Mouse (Mus musculus): ENCODE measurements around the gene Ndufc2.
A peak's percentile ranks its signal among the peaks of the same experiment; 100 is the strongest.

The Ndufc2 gene

DNA sequence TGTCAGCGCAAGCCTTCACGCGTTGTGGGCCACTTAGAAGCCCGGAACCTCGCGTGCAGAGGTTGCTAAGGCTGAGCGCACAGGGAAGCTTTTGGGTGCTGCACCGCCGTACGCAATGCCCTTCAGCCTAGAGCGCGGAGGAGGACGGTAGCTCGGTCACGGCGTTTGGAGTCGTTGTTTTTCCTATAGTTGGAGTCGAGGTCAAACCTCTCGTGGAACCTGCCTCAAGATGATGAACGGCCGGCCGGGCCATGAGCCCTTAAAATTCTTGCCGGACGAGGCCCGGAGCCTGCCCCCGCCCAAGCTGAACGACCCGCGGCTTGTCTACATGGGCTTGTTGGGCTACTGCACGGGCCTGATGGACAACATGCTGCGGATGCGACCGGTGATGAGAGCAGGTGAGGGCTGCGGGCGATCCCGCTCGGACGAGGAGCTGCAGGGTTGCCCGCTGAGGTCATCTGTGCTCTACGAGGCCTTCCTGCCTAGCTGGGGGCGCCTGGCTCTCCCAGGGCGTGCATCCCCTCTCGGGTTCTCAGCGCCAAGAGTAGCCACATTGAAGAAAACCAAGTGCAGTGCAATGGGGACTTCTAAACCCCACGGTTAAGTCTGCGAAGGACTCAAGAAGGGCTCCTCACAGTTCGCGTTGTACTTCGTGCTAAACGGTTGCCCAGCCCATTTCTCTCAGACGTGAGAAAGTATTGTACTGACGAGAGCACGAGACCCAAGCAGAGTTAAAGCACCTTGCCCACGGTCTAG, at the start of gene Ndufc2:
Gene Ndufc2, plus strand, starts transcription at position 44 of the 756 bp plus-strand sequence.
- peak; percentile 83 for DNase-seq (ENCODE audit: extremely low read depth, insufficient read length, low spot score)

DNA sequence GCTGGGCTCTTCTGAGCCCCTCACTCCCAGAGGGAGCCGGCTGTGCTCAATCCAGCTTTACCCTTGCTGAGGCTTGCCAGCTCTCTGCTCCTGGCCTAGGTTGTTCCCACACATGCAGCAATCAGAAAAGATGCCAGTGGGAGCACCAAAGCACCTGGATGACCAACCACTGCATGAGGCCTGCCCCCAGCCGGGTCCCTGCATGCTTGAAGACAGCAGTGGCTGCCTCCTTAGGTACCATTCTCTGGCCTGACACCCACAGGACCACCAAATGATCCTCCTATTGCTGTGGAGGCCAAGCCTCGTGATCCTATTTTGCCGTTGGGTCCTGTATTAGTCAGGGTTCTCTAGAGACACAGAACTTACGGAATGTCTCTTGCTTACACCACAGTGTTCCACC, 48.9 kb upstream of the Ndufc2 start:
- DNase-seq (ENCODE audit: extremely low read depth, insufficient read length, low spot score): no peak

DNA sequence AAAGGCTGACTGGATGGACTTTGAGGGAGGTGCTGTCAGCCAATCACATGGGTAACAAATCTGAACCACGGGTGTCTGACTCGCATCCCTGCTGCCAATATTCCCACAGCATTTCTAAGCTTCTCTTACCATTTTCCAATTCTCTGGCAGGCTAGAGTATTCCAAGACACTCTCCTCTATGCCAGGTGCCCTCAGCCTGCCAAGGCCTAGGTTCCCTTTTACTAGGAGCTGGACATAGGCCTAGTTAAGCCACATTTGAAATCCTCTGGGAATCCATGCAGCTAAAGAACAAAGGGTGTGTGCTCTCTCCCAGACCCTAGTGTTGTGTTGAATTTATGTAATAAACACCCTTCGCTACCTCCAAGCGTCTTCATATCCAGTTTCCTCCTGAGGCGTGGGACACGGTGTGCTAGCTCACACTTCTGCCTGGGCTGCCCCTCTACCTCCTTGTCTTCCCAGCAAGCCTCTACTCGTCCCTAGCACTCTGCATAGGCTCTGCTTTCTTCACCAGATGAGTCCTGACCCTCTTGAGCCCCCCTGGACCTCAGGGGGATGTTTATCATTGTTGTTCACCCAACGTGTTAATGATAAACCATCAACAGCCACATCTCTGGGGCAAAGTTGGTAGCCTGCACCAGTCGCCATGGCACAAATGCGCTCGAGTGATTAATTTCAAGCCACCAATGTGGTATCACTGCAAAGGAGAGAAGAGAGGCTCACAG, 47.9 kb upstream of the Ndufc2 start:
- DNase-seq (ENCODE audit: extremely low read depth, insufficient read length, low spot score): no peak

DNA sequence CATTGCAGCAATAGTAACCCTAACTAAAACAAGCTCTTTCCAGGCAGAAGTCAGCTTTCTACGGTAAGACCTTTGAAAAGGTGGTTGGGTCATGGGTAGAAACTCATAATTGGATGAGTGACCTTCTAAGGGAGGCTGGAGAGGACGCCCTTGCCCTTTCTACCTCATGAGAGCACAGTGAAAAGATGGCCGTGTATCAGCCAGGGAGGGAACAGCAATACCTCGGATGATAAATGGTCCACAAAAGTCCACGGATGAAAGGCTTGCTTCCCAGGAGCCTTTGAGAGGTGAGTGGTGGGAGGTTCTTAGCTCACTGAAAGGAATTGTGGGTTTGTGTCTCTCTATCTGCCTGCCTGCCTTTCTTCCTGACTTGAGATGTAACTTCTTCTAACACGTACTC, 46.4 kb upstream of the Ndufc2 start:
- DNase-seq (ENCODE audit: extremely low read depth, insufficient read length, low spot score): no peak

DNA sequence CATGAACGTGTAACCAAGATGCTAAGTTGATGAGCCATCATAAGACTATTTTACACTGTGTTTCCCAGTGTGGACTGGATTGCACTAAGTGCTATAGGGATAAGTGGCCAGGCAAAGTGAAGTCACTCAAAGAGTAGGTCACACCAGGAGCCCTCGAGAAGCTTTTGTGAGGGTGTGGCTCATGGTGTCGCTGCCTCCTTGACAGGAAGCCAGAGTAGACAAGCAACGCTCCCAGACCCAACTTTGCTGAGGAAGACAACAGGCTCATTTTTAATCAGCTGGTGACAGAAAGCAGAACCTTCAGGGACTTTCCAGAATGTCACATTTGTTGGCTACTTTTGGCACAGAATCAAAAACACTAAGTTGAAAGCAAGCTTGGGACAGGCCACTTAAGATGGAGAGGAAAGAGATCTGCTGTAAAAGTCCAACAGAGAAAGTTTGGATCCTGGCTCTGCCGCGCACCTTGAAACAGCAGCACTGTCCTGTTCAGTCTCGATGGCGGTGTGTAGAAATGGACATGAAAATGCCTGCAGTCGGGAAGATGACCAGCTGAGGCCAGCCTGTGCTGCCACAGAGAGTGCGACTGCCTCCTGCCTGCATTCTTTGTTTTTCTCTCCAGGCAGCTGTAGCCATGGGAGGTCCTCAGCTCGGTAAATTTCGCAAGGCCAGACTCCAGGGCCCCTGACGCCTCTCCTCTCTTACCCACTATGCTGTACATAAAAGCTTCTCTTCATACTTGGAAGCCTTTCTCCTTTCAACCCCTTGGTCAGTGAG, 44.5 kb upstream of the Ndufc2 start:
- DNase-seq (ENCODE audit: extremely low read depth, insufficient read length, low spot score): peak; percentile 38

DNA sequence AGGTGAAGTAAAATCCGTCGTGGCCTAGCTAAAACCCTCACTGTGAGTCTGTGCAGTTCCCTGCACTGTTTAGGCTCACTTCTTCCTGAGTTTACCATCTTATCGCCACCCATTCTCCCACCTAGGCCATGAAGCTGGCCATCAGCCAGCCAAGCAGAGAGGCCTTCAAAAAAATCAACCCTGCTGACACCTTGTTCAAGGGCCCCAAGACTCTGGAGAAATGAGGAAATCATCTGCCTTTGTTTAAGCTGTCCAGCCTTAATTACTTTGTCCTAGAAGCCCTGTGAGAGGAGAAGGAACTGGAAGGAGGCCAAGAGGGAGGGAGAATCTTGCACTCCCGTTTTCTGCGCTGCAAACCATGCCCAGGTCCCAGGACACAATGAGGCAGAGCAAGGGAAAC, 43.5 kb upstream of the Ndufc2 start:
- no peak for DNase-seq (ENCODE audit: extremely low read depth, insufficient read length, low spot score)

DNA sequence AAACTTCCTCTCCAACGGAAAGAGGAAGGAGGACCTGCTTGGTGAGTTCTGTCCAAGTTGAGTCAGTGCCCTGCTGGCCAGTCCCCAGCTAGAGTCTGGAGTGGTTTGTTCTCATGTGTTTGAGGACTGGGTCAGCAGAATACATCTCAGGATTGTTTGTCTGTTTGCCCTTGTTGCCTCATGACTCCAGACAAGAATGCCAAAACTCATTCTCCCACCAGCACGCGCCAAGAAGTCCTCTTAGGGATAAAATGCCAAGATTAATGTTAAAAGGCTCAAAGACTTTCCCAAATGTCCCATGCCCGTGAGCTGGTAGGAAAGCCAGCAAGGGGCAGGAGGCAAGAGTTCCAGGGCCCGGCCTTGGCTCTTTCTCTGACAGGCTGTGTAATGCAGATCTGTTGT, 42.9 kb upstream of the Ndufc2 start:
- DNase-seq (ENCODE audit: extremely low read depth, insufficient read length, low spot score): no peak

DNA sequence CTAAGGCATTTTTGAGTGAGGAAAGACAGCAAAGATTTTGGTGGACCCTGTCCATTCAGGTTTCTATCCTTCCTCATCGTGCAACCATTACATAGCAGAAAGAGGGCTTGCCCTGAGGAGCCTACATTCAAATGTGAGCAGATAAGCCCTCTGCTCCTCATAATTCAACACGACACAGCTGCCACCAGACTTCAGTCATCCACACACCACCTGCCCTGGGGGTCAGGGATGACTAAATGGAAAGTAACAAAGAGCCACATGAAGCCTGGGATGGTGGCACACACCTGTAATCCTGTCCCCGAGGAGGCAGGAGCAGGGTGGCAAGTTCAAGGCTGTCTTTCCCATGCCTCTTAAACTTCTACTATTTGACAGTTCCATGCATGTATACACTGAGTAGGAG, 42.0 kb upstream of the Ndufc2 start:
- DNase-seq (ENCODE audit: extremely low read depth, insufficient read length, low spot score): no peak

DNA sequence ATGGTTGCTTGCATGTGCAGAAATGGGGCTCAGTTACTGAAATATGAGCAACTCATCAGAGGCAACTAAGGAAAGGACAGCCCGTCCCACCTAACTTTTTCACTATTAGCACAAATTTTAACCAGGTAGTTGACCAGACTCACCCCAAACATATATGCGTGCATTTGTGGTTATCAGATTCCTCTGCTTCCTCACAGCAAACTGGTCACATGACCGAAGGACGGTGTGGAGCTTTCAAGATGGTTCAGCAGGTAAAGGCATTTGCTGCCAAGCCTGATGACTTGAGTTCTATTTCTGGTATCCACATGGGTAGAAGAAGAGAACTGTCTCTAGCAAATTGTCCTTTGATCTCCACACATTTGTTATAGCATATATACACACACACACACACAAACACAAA, 41.5 kb upstream of the Ndufc2 start:
- no peak for DNase-seq (ENCODE audit: extremely low read depth, insufficient read length, low spot score)

DNA sequence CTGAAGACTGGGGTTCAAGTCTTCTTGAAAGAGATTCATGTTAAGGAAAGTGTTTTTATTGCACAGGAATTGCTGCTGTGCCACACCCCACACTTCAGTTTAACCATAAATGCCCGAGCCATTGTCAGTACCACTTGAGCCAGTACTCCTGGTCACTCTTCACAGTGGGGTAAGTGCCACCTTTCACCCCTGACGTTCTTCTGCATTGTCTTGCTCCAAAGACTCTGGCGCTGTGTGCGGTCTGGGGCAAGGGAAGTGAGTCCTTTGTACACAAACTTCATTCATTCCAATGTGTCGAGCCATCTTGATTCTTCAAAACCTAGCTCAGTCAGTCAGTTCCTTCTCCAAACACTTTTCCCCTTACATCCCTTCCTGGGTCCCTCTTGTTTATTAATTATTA, 39.6 kb upstream of the Ndufc2 start:
- no peak for DNase-seq (ENCODE audit: extremely low read depth, insufficient read length, low spot score)

DNA sequence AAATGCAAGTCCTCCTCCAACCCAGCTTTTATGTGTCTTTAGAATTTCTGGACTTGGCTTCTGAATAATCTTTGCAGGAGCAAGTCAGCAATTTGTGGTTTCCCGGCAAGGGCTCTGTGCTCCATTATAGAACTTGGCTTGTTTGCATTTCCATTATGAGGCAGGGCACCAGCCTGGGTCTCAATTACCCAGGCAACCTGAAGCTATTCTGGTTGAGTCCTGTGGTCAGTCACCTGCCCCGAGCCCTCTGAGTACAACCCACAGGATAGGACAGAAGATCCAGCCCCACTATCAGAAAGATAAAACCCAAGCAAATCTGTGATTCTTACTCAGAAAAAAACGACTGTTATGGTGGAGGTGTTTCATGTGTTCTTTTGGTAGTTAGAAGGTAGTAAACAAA, 38.8 kb upstream of the Ndufc2 start:
- DNase-seq (ENCODE audit: extremely low read depth, insufficient read length, low spot score): no peak

DNA sequence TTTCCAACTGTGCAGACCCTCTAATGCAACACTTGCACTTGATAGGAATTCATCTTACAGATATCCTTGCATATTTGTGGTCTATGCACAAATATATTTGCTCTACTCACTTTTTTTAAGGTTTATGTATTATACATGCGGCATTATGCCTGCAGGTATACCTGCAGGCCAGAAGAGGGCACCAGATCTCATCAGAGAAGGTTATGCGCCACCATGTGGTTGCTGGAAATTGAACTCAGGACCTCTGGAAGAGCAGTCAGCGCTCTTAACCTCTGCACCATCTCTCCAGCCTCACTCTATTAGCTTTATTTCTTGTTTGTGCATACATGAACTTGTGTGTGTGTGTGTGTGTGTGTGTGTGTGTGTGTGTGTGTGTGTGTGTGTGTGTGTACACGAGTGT, 38.3 kb upstream of the Ndufc2 start:
- peak; percentile 32 for DNase-seq (ENCODE audit: extremely low read depth, insufficient read length, low spot score)

DNA sequence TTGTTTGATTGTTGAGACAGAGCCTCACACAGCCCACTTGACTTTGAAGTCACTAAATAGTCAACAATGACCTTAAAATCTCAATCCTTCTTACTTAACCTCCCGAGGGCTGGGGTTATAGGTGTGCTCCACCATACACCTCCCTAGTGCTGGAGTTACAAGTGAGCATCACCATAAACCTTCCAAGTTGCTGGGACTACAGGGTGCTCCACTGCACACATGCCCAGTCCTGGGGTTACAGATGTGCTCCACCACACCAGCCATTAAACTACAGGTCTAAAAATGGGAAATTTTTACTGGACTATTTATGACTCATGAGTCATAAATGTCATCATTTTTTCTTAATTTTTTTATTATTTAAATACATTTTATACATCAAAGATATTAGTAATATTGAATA, 33.9 kb upstream of the Ndufc2 start:
- DNase-seq (ENCODE audit: extremely low read depth, insufficient read length, low spot score): no peak

DNA sequence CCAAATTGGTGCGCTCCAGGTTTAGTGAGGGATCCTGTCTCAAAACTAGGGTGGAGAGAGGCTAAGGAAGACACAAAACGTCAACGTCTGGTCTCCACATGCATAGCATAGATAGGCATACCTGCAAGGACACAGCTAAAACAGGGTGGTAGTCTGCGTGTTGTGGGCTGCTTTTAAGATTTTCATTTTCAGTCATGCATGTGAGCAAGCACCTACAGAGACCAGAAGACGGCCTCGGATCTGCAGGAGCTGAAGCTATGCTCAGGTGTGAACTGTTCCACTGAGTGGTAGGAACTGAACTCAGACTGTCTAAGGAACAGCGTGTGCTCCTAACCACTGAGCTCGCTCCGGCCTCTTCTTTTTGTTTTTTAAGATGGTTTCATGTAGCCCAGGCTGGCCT, 24.7 kb upstream of the Ndufc2 start:
- no peak for DNase-seq (ENCODE audit: extremely low read depth, insufficient read length, low spot score)

DNA sequence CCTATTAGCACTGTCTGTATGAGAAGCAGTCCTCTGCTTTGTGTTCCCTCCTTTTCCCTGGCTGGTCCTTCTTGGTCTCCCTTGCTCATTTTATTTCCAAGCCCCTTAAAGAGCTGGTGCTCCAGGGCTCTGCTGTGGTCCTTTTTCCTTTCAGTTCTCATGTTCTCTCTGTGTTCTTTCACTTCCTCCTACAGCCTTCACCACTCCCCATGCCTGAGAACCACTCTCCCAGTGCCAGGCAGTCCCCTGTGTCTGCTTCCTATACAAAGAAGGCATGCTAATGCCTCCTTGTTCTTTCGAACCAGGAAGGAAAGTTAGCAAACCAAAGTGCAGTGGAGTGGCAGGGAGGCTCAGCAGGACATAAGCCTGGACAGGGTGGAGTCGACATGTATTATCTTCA, 23.9 kb upstream of the Ndufc2 start:
- DNase-seq (ENCODE audit: extremely low read depth, insufficient read length, low spot score): no peak

DNA sequence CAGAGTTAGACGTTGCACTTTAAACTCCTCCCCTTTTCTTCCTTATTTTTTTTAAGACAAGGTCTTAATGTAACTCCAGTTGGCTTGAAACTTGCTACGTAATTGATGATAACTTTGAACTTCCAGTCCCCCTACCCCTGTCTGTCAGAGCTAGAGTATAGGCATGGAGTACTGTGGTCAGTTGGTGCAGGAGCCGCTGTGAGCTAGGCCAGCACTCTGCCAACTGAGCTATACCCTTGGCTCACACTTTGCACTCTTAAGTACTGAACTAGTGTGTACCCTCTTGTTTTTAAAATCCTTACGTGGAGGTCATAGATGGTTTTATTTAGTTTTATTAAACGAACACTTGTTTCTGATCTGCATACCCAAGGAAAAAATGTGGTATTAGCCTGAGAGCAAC, 20.5 kb upstream of the Ndufc2 start:
- DNase-seq (ENCODE audit: extremely low read depth, insufficient read length, low spot score): no peak

DNA sequence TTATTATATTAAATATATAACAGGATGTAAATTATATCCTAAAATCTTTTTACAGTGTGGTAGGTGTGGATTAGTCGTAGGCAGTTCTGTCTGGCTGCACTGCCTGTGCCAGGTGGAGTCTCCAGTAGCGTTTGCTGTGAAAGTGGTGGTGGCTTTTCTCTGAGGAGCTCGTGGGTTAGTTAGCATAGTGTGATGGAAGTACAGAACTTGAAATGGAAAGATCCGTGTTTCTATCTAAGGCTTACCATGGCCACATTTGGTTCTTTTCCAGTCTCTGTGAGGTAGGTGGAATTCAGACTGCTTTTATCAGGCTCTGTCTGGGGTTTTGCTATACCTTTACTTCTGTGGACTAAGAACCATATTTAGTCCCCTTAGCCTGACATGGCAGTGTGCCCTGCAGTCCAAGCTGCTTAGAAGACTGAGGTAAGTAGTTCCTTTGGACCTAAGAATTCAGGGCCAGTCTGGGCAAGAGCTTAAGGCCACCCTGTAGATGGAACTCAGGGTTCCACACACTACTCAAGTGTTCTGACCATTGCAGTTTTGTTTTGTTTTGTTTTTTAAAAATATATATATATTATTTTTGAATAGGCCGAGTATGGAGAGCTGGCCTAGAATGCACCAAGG, 19.2 kb upstream of the Ndufc2 start:
- DNase-seq (ENCODE audit: extremely low read depth, insufficient read length, low spot score): no peak

DNA sequence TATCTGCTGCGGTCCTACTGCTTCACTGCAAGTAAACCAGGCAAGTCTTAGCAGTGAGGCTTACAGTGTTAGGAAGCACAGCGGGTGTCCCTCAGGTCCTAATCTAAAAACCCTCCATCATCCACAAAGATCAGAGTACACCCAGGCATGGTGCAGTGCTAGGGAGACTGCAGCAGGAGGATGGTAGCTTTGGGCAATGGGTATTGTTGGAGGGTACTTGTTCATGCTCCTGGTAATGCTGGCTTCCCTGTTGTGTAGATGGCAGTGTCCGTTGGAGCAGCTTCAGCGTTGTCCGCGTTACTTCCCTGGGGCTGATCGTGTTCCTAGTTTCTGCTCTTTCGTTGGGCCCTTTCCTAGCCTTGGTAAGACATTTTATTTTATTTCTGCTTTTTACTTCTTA, 17.1 kb upstream of the Ndufc2 start:
- no peak for DNase-seq (ENCODE audit: extremely low read depth, insufficient read length, low spot score)

DNA sequence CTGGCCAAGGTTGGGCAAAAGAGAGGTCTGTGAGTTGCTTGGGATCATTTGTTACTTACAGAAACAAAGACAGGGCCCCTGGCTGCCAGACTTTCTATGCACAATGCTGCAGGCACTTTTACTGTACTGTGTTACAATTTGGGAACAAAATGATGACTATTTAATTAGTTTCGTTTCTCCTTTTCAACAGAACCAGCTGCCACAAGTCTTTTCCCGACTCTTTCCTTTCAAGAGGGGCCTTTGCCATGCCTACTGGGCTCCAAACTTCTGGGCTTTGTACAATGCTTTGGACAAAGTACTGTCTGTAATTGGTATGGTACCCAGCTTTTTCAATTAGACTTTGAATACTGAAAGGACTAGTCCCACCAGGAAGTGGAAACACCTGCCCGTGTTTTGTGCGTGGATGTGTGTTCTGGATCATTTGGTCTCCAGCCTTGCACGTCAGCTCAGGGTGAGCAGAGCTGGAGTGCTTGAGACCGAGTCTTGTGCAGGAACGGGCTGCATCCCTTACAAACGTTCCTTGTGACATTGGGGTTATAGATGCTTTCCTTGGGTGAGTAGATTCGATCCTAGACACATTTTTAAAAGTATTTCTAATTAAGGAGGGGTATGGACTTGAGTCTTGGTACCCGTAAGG, 16.2 kb upstream of the Ndufc2 start:
- DNase-seq (ENCODE audit: extremely low read depth, insufficient read length, low spot score): no peak

DNA sequence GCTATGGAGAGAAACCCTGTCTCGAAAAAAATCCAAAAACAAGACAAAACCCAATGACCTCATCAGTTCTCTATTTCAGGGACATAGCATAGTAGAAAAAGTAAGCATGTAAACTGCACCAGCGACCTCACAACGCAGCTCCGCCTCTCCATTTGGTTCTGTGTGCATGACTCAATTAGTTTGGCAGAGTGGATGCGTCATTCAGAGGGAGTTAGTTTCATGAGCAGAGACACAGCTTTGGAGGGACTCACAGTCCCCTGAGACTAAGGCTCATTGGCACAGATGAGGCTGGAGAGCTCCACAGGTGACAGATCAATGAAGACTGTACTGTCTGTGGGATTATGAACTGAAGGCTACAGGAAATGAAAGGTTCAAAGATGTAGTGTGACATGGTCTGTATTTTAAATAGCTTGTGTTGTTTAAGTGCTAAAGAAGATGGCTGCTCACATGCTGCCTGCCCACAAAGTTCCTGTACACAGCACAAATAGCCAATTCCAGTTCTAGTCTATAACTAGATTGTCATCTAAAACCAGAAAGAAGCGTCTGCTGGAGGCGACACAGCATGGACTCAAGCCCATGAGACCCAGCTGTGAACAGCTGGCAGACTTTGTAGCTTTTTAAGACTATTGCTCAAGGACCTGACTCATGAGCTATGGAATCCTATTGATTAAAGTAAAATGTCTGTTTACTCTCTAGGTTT, 13.5 kb upstream of the Ndufc2 start:
- DNase-seq (ENCODE audit: extremely low read depth, insufficient read length, low spot score): no peak
